Mouse (Mus musculus): ENCODE data around the gene Acaca. TPM values are rescaled to one million over a fixed set of nuclear protein-coding genes. Genes with fewer than 3 reads are reported as not detected.

Acaca gene
- polyA plus RNA-seq, 1 experiment from 2014 or later = 15.0 TPM

GRCm38 (mm10) chr11:84164123-84164522 is 34.7 kb downstream of the Acaca start:
- H3K27ac ChIP-seq = no peak overlapping the region
- H3K4me1 ChIP-seq (replicated peaks) = no peaks in the 10 kb centered on the region
- H3K4me3 ChIP-seq (replicated peaks) = no peak overlapping the region
- H3K27me3 ChIP-seq (replicated peaks) = no peaks in the 10 kb centered on the region
- 82% methylated on average over 6 of the region's 6 CpGs for WGBS
- no peaks in the 10 kb centered on the region for H3K9me3 ChIP-seq
- H3K4me2 ChIP-seq (replicated peaks) = 0 out of 2 replicates have a peak overlapping the region, but pooled peaks have one; percentile 14
- no peaks in the 10 kb centered on the region for H3K36me3 ChIP-seq
- ATAC-seq = 0 out of 2 replicates have a peak, but pooled peaks have one; percentile 39
- no peak overlapping the region for H3K9ac ChIP-seq

- H3K36me3 ChIP-seq = no peaks in the 10 kb centered on the region
- H3K27me3 ChIP-seq (replicated peaks) = no peaks in the 10 kb centered on the region
- 0 out of 2 replicates have a peak overlapping the region, but pooled peaks have one; percentile 14 for H3K4me2 ChIP-seq (replicated peaks)
- H3K4me3 ChIP-seq (replicated peaks) = no peak overlapping the region
- ATAC-seq = peak; percentile 89
- H3K4me1 ChIP-seq (replicated peaks) = no peaks in the 10 kb centered on the region
- 24% methylated on average over 4 of the region's 4 CpGs for WGBS
- no peak overlapping the region for H3K27ac ChIP-seq
- no peak overlapping the region for H3K9ac ChIP-seq
- no peaks in the 10 kb centered on the region for H3K9me3 ChIP-seq
Observed at GRCm38 (mm10) chr11:84164561-84164960, 35.1 kb downstream of the Acaca start.

- H3K4me1 ChIP-seq (replicated peaks) = no peaks in the 10 kb centered on the region
- no peak within 1 kb of the TSS for H3K4me2 ChIP-seq (replicated peaks)
- 0 out of 2 replicates have a peak, but pooled peaks have one; percentile 39 for ATAC-seq
- H3K27ac ChIP-seq = no peak within 1 kb of the TSS
- no peaks in the 10 kb centered on the region for H3K9me3 ChIP-seq
- no peaks in the 10 kb centered on the region for H3K36me3 ChIP-seq
- H3K4me3 ChIP-seq (replicated peaks) = no peak within 1 kb of the TSS
- 71% methylated on average over 5 of the region's 5 CpGs for WGBS
- H3K9ac ChIP-seq = no peak within 1 kb of the TSS
- H3K27me3 ChIP-seq (replicated peaks) = no peaks in the 10 kb centered on the region
Observed at GRCm38 (mm10) chr11:84167046-84167526, 37.6 kb downstream of the Acaca start, which contains the start of gene Gm11437. Gene Gm11437, minus strand, starts transcription at chr11:84167476.

GRCm38 (mm10) chr11:84168701-84169288 is 39.3 kb downstream of the Acaca start:
- peak; percentile 44 for ATAC-seq
- peak overlapping the region; percentile 31; the same call in 1 of the 2 replicates for H3K4me2 ChIP-seq (replicated peaks)
- 26% methylated on average over 7 of the region's 7 CpGs for WGBS

GRCm38 (mm10) chr11:84172539-84173435 is 43.3 kb downstream of the Acaca start:
- peak; percentile 78 for ATAC-seq
- Histone ChIP-seq H3K4me3 (replicated peaks) (no peak overlapping the region), H3K36me3 (no peaks in the 10 kb centered on the region), H3K9ac (no peak overlapping the region), H3K4me1 (replicated peaks) (no peaks in the 10 kb centered on the region), H3K4me2 (replicated peaks) (no peak overlapping the region), H3K9me3 (no peaks in the 10 kb centered on the region), H3K27me3 (replicated peaks) (no peaks in the 10 kb centered on the region), H3K27ac (0 out of 2 replicates have a peak overlapping the region, but pooled peaks have one; percentile 11)
- 59% methylated on average over 11 of the region's 11 CpGs for whole genome bisulfite sequencing

More at GRCm38 (mm10) chr11:84168701-84169288, 39.3 kb downstream of the Acaca start:
- Histone ChIP-seq H3K4me1 (replicated peaks) (no peaks in the 10 kb centered on the region), H3K27me3 (replicated peaks) (no peaks in the 10 kb centered on the region), H3K27ac (no peak overlapping the region), H3K4me3 (replicated peaks) (no peak overlapping the region), H3K36me3 (no peaks in the 10 kb centered on the region), H3K9ac (no peak overlapping the region), H3K9me3 (no peaks in the 10 kb centered on the region)

- H3K27ac ChIP-seq = peak overlapping the region; percentile 88; the same call in 1 of the 2 replicates
- H3K4me1 ChIP-seq (replicated peaks) = peaks cover 7% of the 10 kb centered on the region
- no peaks in the 10 kb centered on the region for H3K27me3 ChIP-seq (replicated peaks)
- 37% methylated on average over 4 of the region's 4 CpGs for WGBS
- no peaks in the 10 kb centered on the region for H3K9me3 ChIP-seq
- peak overlapping the region; percentile 85 for H3K4me2 ChIP-seq (replicated peaks)
- no peak overlapping the region for H3K4me3 ChIP-seq (replicated peaks)
- H3K36me3 ChIP-seq = no peaks in the 10 kb centered on the region
- no peak overlapping the region for H3K9ac ChIP-seq
- no peak for ATAC-seq
Observed at GRCm38 (mm10) chr11:84178571-84178970, 49.1 kb downstream of the Acaca start.

GRCm38 (mm10) chr11:84179226-84179953 is 49.9 kb downstream of the Acaca start:
- Histone ChIP-seq H3K36me3 (no peaks in the 10 kb centered on the region), H3K9ac (peak overlapping the region; percentile 77), H3K4me2 (replicated peaks) (peak overlapping the region; percentile 85), H3K9me3 (no peaks in the 10 kb centered on the region), H3K4me3 (replicated peaks) (peak overlapping the region; percentile 91), H3K4me1 (replicated peaks) (peaks cover 7% of the 10 kb centered on the region), H3K27ac (peak overlapping the region; percentile 88), H3K27me3 (replicated peaks) (no peaks in the 10 kb centered on the region)
- WGBS = under 1% methylated on average over 57 of the region's 85 CpGs
- peak; percentile 99 for ATAC-seq

GRCm38 (mm10) chr11:84179954-84180598 is 50.6 kb downstream of the Acaca start:
- Histone ChIP-seq H3K9ac (peak overlapping the region; percentile 77), H3K4me1 (replicated peaks) (peaks cover 7% of the 10 kb centered on the region), H3K9me3 (no peaks in the 10 kb centered on the region), H3K27ac (peak overlapping the region; percentile 88), H3K27me3 (replicated peaks) (no peaks in the 10 kb centered on the region), H3K4me2 (replicated peaks) (peak overlapping the region; percentile 85), H3K36me3 (no peaks in the 10 kb centered on the region), H3K4me3 (replicated peaks) (peak overlapping the region; percentile 91)
- under 1% methylated on average over 42 of the region's 44 CpGs for WGBS
- ATAC-seq = peak; percentile 40; the same call in 1 of the 2 replicates

- no peak for ATAC-seq
- no peak overlapping the region; the same call in 1 of the 2 replicates for H3K4me3 ChIP-seq (replicated peaks)
- 65% methylated on average over 2 of the region's 2 CpGs for WGBS
Observed at GRCm38 (mm10) chr11:84181286-84181685, 51.8 kb downstream of the Acaca start.

GRCm38 (mm10) chr11:84188530-84188929 is 59.1 kb downstream of the Acaca start:
- Histone ChIP-seq H3K4me1 (replicated peaks) (no peaks in the 10 kb centered on the region; the same call in 1 of the 2 replicates), H3K27ac (no peak overlapping the region), H3K27me3 (replicated peaks) (no peaks in the 10 kb centered on the region), H3K9ac (no peak overlapping the region), H3K36me3 (no peaks in the 10 kb centered on the region), H3K4me2 (replicated peaks) (no peak overlapping the region), H3K9me3 (no peaks in the 10 kb centered on the region), H3K4me3 (replicated peaks) (no peak overlapping the region)
- no peak for ATAC-seq
- 70% methylated on average over 3 of the region's 3 CpGs for WGBS

More at GRCm38 (mm10) chr11:84181286-84181685, 51.8 kb downstream of the Acaca start:
- H3K9me3 ChIP-seq = no peaks in the 10 kb centered on the region
- H3K36me3 ChIP-seq = no peaks in the 10 kb centered on the region
- peak overlapping the region; percentile 77; the same call in 1 of the 2 replicates for H3K9ac ChIP-seq
- peak overlapping the region; percentile 85 for H3K4me2 ChIP-seq (replicated peaks)
- no peak overlapping the region for H3K27ac ChIP-seq
- H3K4me1 ChIP-seq (replicated peaks) = peaks cover 7% of the 10 kb centered on the region
- no peaks in the 10 kb centered on the region for H3K27me3 ChIP-seq (replicated peaks)

- ATAC-seq = no peak
- WGBS = 92% methylated on average over 8 of the region's 8 CpGs
Observed at GRCm38 (mm10) chr11:84190581-84191233, 61.2 kb downstream of the Acaca start.

More at GRCm38 (mm10) chr11:84190581-84191233, 61.2 kb downstream of the Acaca start:
- H3K9me3 ChIP-seq = no peaks in the 10 kb centered on the region
- no peak overlapping the region for H3K4me3 ChIP-seq (replicated peaks)
- H3K4me2 ChIP-seq (replicated peaks) = no peak overlapping the region
- no peak overlapping the region for H3K9ac ChIP-seq
- no peaks in the 10 kb centered on the region for H3K36me3 ChIP-seq
- no peaks in the 10 kb centered on the region for H3K27me3 ChIP-seq (replicated peaks)
- H3K4me1 ChIP-seq (replicated peaks) = no peaks in the 10 kb centered on the region; the same call in 1 of the 2 replicates
- H3K27ac ChIP-seq = no peak overlapping the region
